Mouse (Mus musculus) intestine, embryonic 14.5 days (tissue): Measurements from ENCODE around the gene Sprn. TPM values are rescaled to one million over a fixed set of nuclear protein-coding genes. Genes with fewer than 3 reads are reported as not detected.

Experiments
- ATAC-seq: fragments of 200-750 bp; cut with Nextera tagmentation; replicated peaks from 2 replicates; pipeline ENCODE4 v1.8.0; 2017; ENCODE audit warnings: low read depth, moderate number of reproducible peaks, moderate TSS enrichment, moderate library complexity; ENCODE audit not compliant: low FRiP score, low TSS enrichment
- DNase-seq: peaks from one replicate; pipeline ENCODE4 v3.0.0-alpha.2; 2018; ENCODE audit warnings: low spot score
- H3K27ac ChIP-seq: fragments of 300-500 bp; sonication (generic); 2 replicates; pipeline ENCODE4 v1.5.1; 2014; ENCODE audit warnings: low read depth, mild to moderate bottlenecking, control low read depth
- H3K27me3 ChIP-seq: fragments of 300-500 bp; sonication (generic); replicated peaks from 2 replicates; pipeline ENCODE4 v1.6.1; 2014; ENCODE audit warnings: low read length, control low read depth; ENCODE audit not compliant: control insufficient read depth, insufficient read depth
- H3K36me3 ChIP-seq: fragments of 300-500 bp; sonication (generic); 2 replicates; pipeline ENCODE4 v1.6.1; 2014; ENCODE audit warnings: low read length, control low read depth; ENCODE audit not compliant: control insufficient read depth, insufficient read depth
- H3K4me1 ChIP-seq: fragments of 300-500 bp; sonication (generic); replicated peaks from 2 replicates; pipeline ENCODE4 v1.6.1; 2014; ENCODE audit warnings: low read length, control low read depth, mixed read lengths; ENCODE audit not compliant: control insufficient read depth, insufficient read depth
- H3K4me2 ChIP-seq: fragments of 300-500 bp; sonication (generic); 2 replicates; pipeline ENCODE4 v1.6.1; 2014; ENCODE audit warnings: low read length
- H3K4me3 ChIP-seq: fragments of 300-500 bp; sonication (generic); 2 replicates; pipeline ENCODE4 v1.5.1; 2014; ENCODE audit warnings: low read depth, low read length, control low read depth, mixed read lengths
- H3K9ac ChIP-seq: fragments of 300-500 bp; sonication (generic); 2 replicates; pipeline ENCODE4 v1.6.1; 2014; ENCODE audit warnings: mild to moderate bottlenecking, low read length
- H3K9me3 ChIP-seq: fragments of 300-500 bp; sonication (generic); 2 replicates; pipeline ENCODE4 v1.6.1; 2016; ENCODE audit warnings: low read length, control low read depth; ENCODE audit not compliant: control insufficient read depth
- WGBS: fragments of 180-500 bp; shearing (Covaris S2); extraction: QIAGEN DNeasy Blood & Tissue Kit; methylation state at CpG from one replicate; pipeline ENCODE4 v1.1.7; 2014; 5-methylcytosine and 5-hydroxymethylcytosine counted together
- polyA plus RNA-seq: library from polyadenylated mRNA; unstranded; fragments of >200 nt; fragmentation: Nextera tagmentation; extraction: Ambion mirVana; gene quantifications from 2 replicates; pipeline ENCODE4 v1.2.1, GENCODE M21; 2014

Sprn gene
- polyA plus RNA-seq, 1 experiment from 2014 or later, result 0.72 TPM

DNA sequence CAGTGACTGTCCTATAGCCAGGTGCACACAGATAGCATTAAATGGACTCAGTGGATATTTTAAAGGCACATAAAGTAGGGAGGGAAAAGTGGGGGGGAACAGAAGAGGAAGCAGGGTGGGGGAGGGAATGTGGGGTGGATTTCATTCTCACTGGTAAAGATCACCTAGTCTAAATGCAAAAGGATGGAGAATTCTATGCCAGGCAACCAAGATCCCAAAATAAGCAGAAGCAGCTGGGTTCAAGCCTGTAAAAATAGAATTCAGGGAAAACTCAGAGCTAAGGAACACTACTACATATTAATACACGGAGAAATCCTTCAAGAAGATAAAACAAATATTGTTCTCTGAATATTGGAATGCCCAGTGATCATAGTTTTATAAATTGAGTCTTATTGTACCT is 13.3 kb upstream of the Sprn start:
- Histone ChIP-seq H3K27ac (no peak overlapping the region), H3K4me2 (no peak overlapping the region), H3K27me3 (no peaks in the 10 kb centered on the region), H3K4me3 (no peak overlapping the region), H3K9ac (no peak overlapping the region), H3K4me1 (no peaks in the 10 kb centered on the region), H3K9me3 (no peaks in the 10 kb centered on the region), H3K36me3 (no peaks in the 10 kb centered on the region)
- whole genome bisulfite sequencing, result 66% methylated on average over 1 of the region's 1 CpGs
- DNase-seq (no peak), ATAC-seq (no peak)

DNA sequence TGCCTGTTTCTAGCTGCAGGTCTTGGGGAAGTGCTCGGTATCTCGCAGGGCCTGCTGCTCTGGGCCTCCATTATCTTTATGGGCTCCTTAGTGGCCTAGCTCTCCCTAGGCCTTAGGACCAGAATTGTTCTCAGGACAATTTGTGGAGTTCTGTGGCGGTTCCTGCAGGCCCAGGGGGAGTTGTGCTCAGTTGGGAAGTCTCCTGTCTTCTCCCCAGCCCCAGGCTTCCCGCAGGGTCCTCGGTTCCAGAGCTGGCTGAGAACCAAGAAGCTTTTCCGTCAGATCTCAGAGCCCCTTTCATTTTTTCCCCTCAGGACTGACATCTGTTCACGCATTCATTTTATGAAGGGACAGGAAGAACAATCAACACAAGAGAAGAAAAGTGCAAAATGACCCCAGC is 10.0 kb upstream of the Sprn start, which contains the start of gene Olfr522:
Olfr522 (minus strand) TSS at position 101 of the 400 bp plus-strand sequence.
- H3K9me3 ChIP-seq, result no peaks in the 10 kb centered on the region
- no peak within 1 kb of the TSS for H3K4me3 ChIP-seq
- no peaks in the 10 kb centered on the region for H3K27me3 ChIP-seq
- no peak within 1 kb of the TSS for H3K27ac ChIP-seq
- no peaks in the 10 kb centered on the region for H3K4me1 ChIP-seq
- ATAC-seq (no peak), DNase-seq (no peak)
- WGBS, result 75% methylated on average over 7 of the region's 7 CpGs
- no peak within 1 kb of the TSS for H3K4me2 ChIP-seq
- no peaks in the 10 kb centered on the region for H3K36me3 ChIP-seq
- H3K9ac ChIP-seq, result no peak within 1 kb of the TSS

DNA sequence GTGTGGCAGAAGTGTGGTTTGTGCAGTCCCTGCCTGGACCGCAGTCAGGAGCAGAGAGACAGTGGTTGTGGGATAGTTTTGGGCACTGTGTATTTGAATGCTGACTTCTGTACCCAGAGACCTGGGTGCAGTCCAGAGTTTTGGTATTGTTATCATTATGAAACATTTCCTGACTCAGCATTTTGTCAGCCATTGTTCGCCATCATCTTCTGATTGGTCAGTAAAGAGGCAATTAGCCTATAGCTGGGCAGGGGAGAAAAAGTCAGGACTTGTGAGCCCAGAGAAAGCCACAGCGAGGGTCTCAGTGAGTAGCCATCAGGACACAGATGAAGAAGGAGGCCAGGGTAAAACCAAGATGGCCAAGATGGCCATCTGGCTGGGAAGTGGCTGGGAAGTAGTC is 5.7 kb upstream of the Sprn start:
- Histone ChIP-seq H3K36me3 (no peaks in the 10 kb centered on the region), H3K27me3 (0 out of 2 replicates have a peak, but pooled peaks cover 8% of the 10 kb centered on the region), H3K9me3 (no peaks in the 10 kb centered on the region), H3K4me3 (no peak overlapping the region), H3K4me2 (no peak overlapping the region), H3K9ac (no peak overlapping the region), H3K4me1 (no peaks in the 10 kb centered on the region), H3K27ac (no peak overlapping the region)
- no peak for DNase-seq
- ATAC-seq, result no peak
- 72% methylated on average over 3 of the region's 3 CpGs for WGBS

DNA sequence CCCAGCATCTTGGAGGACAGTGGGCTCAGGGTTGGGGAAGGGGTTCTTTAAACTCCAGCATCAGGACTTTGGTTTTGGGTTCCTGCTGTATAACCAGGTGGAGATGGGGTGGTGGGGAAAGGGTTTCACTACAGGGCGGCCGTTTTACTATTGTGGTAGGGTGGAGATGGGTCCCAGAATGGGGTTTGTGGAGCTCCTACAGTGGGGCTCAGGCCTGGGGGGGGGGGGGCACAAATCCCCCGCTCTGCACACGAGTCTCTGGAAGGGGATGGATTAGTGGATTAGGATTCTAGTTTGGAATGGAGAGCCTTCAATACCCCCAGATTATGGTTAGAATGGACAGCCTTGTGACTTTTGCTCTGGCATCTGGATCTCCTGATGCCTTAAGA is 854 bp downstream of the Sprn start:
- Histone ChIP-seq H3K9ac (0 out of 2 replicates have a peak overlapping the region, but pooled peaks have one; percentile 13), H3K9me3 (no peaks in the 10 kb centered on the region), H3K36me3 (peaks cover 6% of the 10 kb centered on the region), H3K4me2 (peak overlapping the region; percentile 45), H3K4me1 (no peaks in the 10 kb centered on the region), H3K27me3 (peaks cover 39% of the 10 kb centered on the region), H3K27ac (no peak overlapping the region), H3K4me3 (peak overlapping the region; percentile 22)
- DNase-seq (no peak), ATAC-seq (no peak)
- WGBS, result 27% methylated on average over 4 of the region's 4 CpGs

DNA sequence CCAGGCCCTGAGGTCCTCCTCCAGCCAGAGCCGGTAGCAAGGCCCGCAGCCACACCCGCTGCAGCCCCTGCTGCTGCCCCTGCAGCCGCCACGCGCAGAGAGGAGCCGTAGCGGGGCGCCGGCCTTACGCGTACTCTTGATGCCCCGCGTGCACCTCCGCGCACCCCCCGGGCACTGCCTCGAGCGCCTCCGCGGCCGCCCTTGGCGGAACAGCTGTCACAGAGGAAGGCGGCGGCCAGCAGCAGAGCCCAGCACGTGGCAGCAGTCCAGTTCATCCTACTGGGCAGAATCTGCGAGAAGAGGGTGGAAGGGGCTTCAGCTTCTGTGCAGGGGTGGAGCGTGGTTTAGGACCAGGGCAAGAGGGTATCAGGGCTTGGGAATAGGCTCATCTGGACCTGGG is 1.3 kb downstream of the Sprn start:
- Histone ChIP-seq H3K9ac (no peak overlapping the region), H3K4me1 (no peaks in the 10 kb centered on the region), H3K4me3 (peak overlapping the region; percentile 20; the same call in 1 of the 2 replicates), H3K4me2 (peak overlapping the region; percentile 43), H3K27ac (no peak overlapping the region), H3K9me3 (no peaks in the 10 kb centered on the region), H3K36me3 (peaks cover 9% of the 10 kb centered on the region), H3K27me3 (peaks cover 39% of the 10 kb centered on the region)
- ATAC-seq, result no peak
- peak; percentile 54 for DNase-seq
- 6% methylated on average over 28 of the region's 28 CpGs for WGBS

DNA sequence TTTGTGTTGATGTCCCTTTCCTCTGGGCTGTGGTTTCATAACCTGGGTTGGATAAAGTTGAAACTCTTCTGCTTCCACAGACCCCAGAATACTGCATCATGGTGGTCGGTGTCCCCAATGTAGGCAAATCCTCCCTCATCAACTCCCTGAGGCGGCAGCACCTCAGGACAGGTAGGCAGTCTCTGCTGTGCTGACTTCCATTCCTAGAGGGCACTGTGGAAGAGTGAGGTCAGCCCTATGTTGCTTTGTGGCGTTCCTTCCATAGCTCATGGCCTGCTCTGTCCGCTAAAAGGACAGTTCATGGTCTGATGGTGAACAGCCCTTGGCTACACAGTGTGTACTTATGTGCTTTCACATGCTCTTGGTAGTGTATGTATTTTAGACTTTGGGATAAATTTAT is 10.1 kb downstream of the Sprn start:
- H3K9me3 ChIP-seq, result no peaks in the 10 kb centered on the region
- H3K9ac ChIP-seq, result no peak overlapping the region
- H3K4me2 ChIP-seq, result no peak overlapping the region
- H3K4me1 ChIP-seq, result no peaks in the 10 kb centered on the region
- peaks cover 8% of the 10 kb centered on the region; the same call in 1 of the 2 replicates for H3K36me3 ChIP-seq
- WGBS, result 85% methylated on average over 4 of the region's 4 CpGs
- H3K27me3 ChIP-seq, result no peaks in the 10 kb centered on the region
- H3K27ac ChIP-seq, result no peak overlapping the region
- DNase-seq (no peak), ATAC-seq (no peak)
- H3K4me3 ChIP-seq, result no peak overlapping the region

DNA sequence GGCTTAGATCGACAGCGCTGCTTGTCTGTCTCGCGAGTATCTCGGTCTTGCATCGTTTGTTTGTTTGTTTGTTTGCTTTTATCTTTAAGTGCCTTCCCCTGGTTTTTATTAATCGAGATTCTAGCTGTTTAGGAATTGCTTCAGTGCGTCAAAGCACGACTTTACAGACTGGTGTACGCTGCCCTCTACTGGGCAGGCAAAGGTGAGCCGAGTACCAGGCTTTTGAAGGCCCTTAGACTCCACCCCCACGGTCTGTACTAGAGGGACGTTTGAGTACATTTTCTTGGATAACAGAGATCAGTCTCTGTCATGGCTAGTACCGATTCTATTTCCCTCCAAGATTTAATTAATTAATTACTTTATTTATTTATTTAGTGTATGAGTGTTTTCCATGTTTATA is 13.3 kb downstream of the Sprn start:
- Histone ChIP-seq H3K9me3 (no peaks in the 10 kb centered on the region), H3K9ac (no peak overlapping the region), H3K36me3 (0 out of 2 replicates have a peak, but pooled peaks cover 3% of the 10 kb centered on the region), H3K4me2 (no peak overlapping the region), H3K27ac (no peak overlapping the region), H3K27me3 (no peaks in the 10 kb centered on the region), H3K4me1 (0 out of 2 replicates have a peak, but pooled peaks cover 4% of the 10 kb centered on the region), H3K4me3 (no peak overlapping the region)
- 6% methylated on average over 14 of the region's 14 CpGs for WGBS
- ATAC-seq, result no peak
- DNase-seq, result no peak

DNA sequence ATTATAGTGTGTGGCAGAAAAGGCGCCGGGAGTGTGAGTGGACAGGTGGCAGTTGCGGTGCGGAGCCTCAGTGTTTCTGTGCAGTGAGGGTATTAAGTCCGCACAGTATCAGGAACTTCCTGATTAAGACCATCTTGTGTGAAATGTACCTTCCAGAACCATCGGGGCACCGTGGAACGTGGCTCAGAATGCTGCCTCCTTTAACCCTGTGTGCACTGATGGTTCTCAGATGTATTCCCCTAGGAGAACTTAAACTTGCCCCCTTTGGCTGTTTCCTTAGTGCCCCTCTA is 16.7 kb downstream of the Sprn start:
- peak overlapping the region; percentile 68 for H3K4me3 ChIP-seq
- H3K27me3 ChIP-seq, result no peaks in the 10 kb centered on the region
- peaks cover 15% of the 10 kb centered on the region for H3K36me3 ChIP-seq
- H3K9me3 ChIP-seq, result no peaks in the 10 kb centered on the region
- peak overlapping the region; percentile 88 for H3K9ac ChIP-seq
- H3K4me2 ChIP-seq, result peak overlapping the region; percentile 80
- peak overlapping the region; percentile 40 for H3K27ac ChIP-seq
- DNase-seq (no peak), ATAC-seq (no peak)
- H3K4me1 ChIP-seq, result 0 out of 2 replicates have a peak, but pooled peaks cover 4% of the 10 kb centered on the region
- 2% methylated on average over 8 of the region's 8 CpGs for WGBS

DNA sequence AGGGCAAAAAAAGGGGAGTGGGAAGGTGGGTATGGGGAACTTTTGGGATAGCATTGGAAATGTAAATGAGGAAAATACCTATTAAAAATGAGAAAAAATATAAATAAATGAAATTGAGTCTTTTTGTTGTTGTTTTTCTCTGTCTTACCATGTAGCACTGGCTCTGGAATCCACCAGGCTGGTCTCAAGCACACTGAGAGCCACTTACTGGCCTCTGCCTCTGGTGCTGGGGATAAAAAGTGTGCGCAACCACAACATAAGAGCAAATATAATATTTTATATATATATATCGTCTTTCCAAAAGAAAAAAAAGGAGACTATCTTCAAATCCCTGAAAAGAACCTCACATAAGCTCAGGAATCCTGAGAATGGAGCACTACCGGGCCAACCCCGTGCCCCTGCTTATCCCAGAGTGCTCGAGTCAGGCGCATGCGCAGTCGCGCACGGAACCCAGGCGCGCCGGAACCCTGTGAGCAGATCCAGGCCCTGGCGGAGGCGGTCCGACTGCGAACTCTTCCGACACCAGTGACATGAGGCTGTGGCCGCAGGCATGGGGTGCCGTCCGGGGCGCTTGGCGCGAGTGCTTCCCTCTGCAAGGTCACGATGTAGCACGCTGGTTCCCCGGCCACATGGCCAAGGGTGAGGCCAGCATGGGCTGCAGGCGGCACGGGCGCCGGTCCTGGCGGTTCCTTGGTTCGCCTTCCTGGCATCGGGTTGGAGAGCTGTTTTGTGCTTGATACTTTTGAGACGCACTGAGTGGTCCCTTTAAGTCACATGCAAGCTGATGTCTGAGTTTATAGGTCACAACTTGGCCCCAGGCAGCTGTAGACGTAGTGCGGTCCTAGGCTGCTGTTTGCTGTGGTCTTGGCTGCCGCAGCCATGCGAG is 17.3 kb downstream of the Sprn start, which contains the start of gene Mtg1:
Mtg1 (plus strand) TSS at position 430 of the 886 bp plus-strand sequence.
- WGBS, result 2% methylated on average over 39 of the region's 39 CpGs
- no peaks in the 10 kb centered on the region for H3K27me3 ChIP-seq
- ATAC-seq (peak; percentile 98), DNase-seq (peak; percentile 98)
- peak within 1 kb of the TSS; percentile 68 for H3K4me3 ChIP-seq
- peak within 1 kb of the TSS; percentile 80 for H3K4me2 ChIP-seq
- no peaks in the 10 kb centered on the region for H3K9me3 ChIP-seq
- H3K27ac ChIP-seq, result peak within 1 kb of the TSS; percentile 40
- peaks cover 15% of the 10 kb centered on the region for H3K36me3 ChIP-seq
- H3K4me1 ChIP-seq, result 0 out of 2 replicates have a peak, but pooled peaks cover 4% of the 10 kb centered on the region
- H3K9ac ChIP-seq, result peak within 1 kb of the TSS; percentile 88
